Mouse (Mus musculus) small intestine, adult 2 months (tissue): ENCODE results near the gene Pik3c2b.

Source experiments
- CTCF ChIP-seq: fragments of 200-500 bp; IDR thresholded peaks from 2 replicates; pipeline ENCODE4 v1.5.1; 2012; ENCODE audit warnings: low read depth, mild to moderate bottlenecking, control low read depth, inconsistent platforms, low read length, moderate library complexity, mixed read lengths; ENCODE audit not compliant: insufficient replicate concordance, insufficient read length; ENCODE audit errors: extremely low read depth
- POLR2A ChIP-seq: fragments of 200-500 bp; IDR thresholded peaks from 2 replicates; pipeline ENCODE4 v1.6.1; 2012; ENCODE audit warnings: low read depth, mild to moderate bottlenecking, control low read depth, inconsistent platforms, low read length, moderate library complexity

GRCm38 (mm10) chr1:133086804-133087203 is 41.3 kb downstream of the Pik3c2b start:
- TF ChIP-seq CTCF (no peak), POLR2A (no peak)
